Mouse (Mus musculus) heart, embryonic 13.5 days (tissue): ENCODE data around the gene Rassf1. TPM values are rescaled to one million over a fixed set of nuclear protein-coding genes. Genes with fewer than 3 reads are reported as not detected.

Source experiments
- ATAC-seq: fragments of 200-750 bp; cut with Nextera tagmentation; 2 replicates; pipeline ENCODE4 v1.8.0; 2017; ENCODE audit warnings: moderate TSS enrichment; ENCODE audit not compliant: insufficient number of reproducible peaks, low FRiP score, low TSS enrichment; ENCODE audit errors: extremely low read depth
- H3K27ac ChIP-seq: fragments of 300-500 bp; sonication (generic); replicated peaks from 2 replicates; pipeline ENCODE4 v1.5.1; 2015; ENCODE audit warnings: moderate library complexity, mild to moderate bottlenecking, inconsistent platforms
- H3K27me3 ChIP-seq: fragments of 300-500 bp; sonication (generic); replicated peaks from 2 replicates; pipeline ENCODE4 v1.6.1; 2015; ENCODE audit warnings: mild to moderate bottlenecking, inconsistent platforms
- H3K36me3 ChIP-seq: fragments of 300-500 bp; sonication (generic); 2 replicates; pipeline ENCODE4 v1.6.1; 2015; ENCODE audit warnings: mild to moderate bottlenecking, inconsistent platforms
- H3K4me1 ChIP-seq: fragments of 300-500 bp; sonication (generic); 2 replicates; pipeline ENCODE4 v1.6.1; 2015; ENCODE audit warnings: inconsistent platforms
- H3K4me2 ChIP-seq: fragments of 300-500 bp; sonication (generic); 2 replicates; pipeline ENCODE4 v1.6.1; 2015; ENCODE audit warnings: inconsistent platforms, mild to moderate bottlenecking, moderate library complexity
- H3K4me3 ChIP-seq: fragments of 300-500 bp; sonication (generic); 2 replicates; pipeline ENCODE4 v1.5.1; 2015; ENCODE audit warnings: moderate library complexity, mild to moderate bottlenecking, inconsistent platforms
- H3K9ac ChIP-seq: fragments of 300-500 bp; sonication (generic); 2 replicates; pipeline ENCODE4 v1.6.1; 2015; ENCODE audit warnings: inconsistent platforms, mild to moderate bottlenecking, moderate library complexity
- H3K9me3 ChIP-seq: fragments of 300-500 bp; sonication (generic); 2 replicates; pipeline ENCODE4 v1.6.1; 2016; ENCODE audit warnings: inconsistent platforms
- WGBS: fragments of 180-500 bp; shearing (Covaris S2); methylation state at CpG from one replicate; pipeline ENCODE4 v1.1.7; 2015; ENCODE audit warnings: mixed read lengths; 5-methylcytosine and 5-hydroxymethylcytosine counted together
- polyA plus RNA-seq: library from polyadenylated mRNA; unstranded; fragments of >200 nt; fragmentation: Nextera tagmentation; extraction: Ambion mirVana; gene quantifications from 2 replicates; pipeline ENCODE4 v1.2.1, GENCODE M21; 2015

The Rassf1 gene
- polyA plus RNA-seq, 1 experiment from 2014 or later = 47.6 TPM

DNA sequence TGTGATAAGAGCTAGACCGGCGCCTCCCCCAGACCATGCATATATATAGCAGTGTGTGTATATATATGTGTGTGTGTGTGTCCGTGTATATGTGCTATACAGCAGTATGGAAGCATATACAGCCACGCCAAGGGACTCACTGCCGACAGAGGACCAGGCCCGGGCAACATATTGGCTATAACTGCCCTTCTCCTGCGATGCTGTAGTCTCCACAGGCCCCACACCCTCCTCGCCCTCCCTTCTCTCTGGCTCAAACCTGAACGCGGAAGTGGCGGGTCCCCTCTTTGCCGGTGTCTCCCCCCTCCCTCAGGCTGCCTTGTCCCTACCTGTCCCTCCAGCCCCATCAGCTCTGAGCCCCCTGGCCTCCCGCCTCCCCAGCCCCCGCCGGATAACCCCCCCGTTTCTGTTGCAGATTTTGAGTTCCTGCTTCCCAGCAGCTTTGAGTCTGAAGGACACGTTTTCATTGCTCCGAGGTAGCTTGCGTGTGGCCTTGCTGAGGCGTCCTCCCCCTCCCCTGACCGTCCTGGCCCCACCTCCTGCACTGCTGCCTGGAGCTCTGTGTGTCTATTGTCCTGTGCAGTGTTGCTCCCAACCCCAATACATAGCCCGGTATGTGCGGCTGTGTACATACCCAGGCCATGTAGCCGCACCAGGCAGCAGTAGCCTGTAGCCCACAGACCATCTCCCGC is 29.5 kb upstream of the Rassf1 start:
- Histone ChIP-seq H3K27me3 (peaks cover 34% of the 10 kb centered on the region), H3K9me3 (no peaks in the 10 kb centered on the region), H3K27ac (peak overlapping the region; percentile 61), H3K4me2 (peak overlapping the region; percentile 61), H3K4me1 (peaks cover 30% of the 10 kb centered on the region), H3K9ac (peak overlapping the region; percentile 64), H3K36me3 (no peaks in the 10 kb centered on the region), H3K4me3 (peak overlapping the region; percentile 24)
- no peak for ATAC-seq
- WGBS = 30% methylated on average over 25 of the region's 25 CpGs

DNA sequence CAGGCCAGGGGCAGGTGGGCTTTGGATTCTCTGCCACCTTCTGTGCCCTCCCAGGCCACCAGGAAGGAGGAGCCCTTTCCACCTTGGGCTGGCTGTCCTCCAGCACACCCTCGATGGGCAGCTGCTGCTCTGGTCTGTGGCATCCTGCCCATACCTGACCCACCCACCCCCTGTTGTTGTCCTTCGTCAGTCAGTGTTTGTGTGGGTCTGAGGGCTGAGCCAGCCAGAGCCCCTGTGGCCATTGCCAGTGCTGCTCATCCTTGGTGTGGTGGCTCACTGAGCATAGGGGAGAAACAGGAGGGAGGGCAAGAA is 29.0 kb upstream of the Rassf1 start:
- Histone ChIP-seq H3K4me3 (peak overlapping the region; percentile 24; the same call in 1 of the 2 replicates), H3K4me2 (peak overlapping the region; percentile 61), H3K27me3 (peaks cover 39% of the 10 kb centered on the region), H3K9ac (peak overlapping the region; percentile 64), H3K27ac (peak overlapping the region; percentile 61; the same call in 1 of the 2 replicates), H3K9me3 (no peaks in the 10 kb centered on the region), H3K36me3 (no peaks in the 10 kb centered on the region), H3K4me1 (peaks cover 35% of the 10 kb centered on the region)
- 29% methylated on average over 2 of the region's 2 CpGs for WGBS
- no peak for ATAC-seq

DNA sequence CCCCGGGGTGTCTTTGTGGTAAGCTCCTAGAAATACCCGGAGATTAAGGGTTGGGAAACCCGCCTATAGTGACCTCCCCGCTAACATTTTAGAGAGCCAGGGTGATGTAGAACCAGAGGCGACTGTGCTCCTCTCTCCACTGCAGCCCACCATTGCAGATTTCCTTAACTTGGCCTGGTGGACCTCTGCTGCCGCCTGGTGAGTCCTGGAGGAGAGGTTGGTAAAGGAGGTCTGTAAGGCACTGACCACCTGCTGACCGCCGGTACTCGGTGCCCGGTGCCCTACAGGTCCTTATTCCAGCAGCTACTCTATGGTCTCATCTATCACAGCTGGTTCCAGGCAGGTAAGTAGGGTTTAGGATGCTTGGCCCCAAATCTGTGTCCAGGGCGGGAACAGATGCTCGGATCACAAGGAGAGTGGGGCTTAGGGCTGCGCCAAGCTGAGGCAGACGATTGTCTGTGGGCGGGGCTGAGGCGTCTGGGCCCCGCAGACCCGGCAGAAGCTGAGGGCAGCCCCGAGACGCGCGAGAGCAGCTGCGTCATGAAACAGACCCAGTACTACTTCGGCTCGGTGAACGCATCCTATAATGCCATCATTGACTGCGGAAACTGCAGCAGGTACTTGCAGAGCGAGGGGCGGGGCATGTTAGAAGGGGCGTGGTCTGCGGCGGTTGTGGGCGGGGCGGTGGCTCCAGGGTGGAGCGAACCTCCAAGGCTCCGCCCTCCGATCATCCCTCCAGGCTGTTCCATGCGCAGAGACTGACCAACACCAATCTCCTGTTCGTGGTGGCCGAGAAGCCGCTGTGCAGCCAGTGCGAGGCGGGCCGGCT is 24.9 kb upstream of the Rassf1 start:
- Histone ChIP-seq H3K27ac (no peak overlapping the region), H3K27me3 (peaks cover 48% of the 10 kb centered on the region), H3K9ac (peak overlapping the region; percentile 68), H3K4me2 (peak overlapping the region; percentile 70), H3K4me3 (peak overlapping the region; percentile 45), H3K36me3 (no peaks in the 10 kb centered on the region), H3K9me3 (no peaks in the 10 kb centered on the region), H3K4me1 (peaks cover 29% of the 10 kb centered on the region)
- ATAC-seq = peak; percentile 52
- WGBS = 14% methylated on average over 44 of the region's 44 CpGs

DNA sequence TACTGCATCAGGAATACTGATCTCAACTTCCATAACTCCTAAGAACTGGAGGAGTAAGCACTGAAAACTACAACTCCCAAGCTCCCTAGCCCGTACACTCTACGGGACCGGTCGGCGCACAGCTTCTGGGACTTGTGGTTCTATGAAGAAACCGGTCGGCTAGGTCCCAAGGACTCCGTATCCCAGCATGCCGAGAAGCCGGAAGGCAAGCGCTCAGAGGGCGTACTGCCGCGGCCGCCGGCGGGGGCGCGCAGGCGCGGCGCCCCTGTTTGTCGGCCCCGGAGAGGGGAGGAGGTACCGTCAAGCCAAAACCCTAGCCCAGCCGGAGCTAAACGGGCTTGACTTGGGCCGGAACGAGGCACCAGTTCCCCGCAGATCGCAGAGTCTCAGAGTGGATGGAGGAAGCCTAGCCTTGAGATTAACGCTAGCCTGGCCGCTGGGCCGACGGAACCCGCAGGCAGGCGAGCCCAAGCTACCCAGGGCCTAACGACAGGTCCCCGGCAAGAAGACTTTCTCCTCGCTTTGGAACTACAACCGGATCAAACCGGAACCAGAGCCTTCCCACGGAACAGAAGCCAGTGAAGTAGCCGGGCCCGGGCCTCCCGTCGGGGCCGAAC is 17.5 kb upstream of the Rassf1 start, which contains the start of gene Tmem115:
Tmem115 (plus strand) TSS at position 155 of the 617 bp plus-strand sequence.
- Histone ChIP-seq H3K27ac (peak within 1 kb of the TSS; percentile 77), H3K27me3 (no peaks in the 10 kb centered on the region; the same call in 1 of the 2 replicates), H3K9me3 (no peaks in the 10 kb centered on the region), H3K4me2 (peak within 1 kb of the TSS; percentile 97), H3K4me1 (peaks cover 32% of the 10 kb centered on the region), H3K4me3 (peak within 1 kb of the TSS; percentile 89), H3K9ac (peak within 1 kb of the TSS; percentile 93), H3K36me3 (peaks cover 19% of the 10 kb centered on the region)
- under 1% methylated on average over 47 of the region's 48 CpGs for WGBS
- ATAC-seq = peak; percentile 94

DNA sequence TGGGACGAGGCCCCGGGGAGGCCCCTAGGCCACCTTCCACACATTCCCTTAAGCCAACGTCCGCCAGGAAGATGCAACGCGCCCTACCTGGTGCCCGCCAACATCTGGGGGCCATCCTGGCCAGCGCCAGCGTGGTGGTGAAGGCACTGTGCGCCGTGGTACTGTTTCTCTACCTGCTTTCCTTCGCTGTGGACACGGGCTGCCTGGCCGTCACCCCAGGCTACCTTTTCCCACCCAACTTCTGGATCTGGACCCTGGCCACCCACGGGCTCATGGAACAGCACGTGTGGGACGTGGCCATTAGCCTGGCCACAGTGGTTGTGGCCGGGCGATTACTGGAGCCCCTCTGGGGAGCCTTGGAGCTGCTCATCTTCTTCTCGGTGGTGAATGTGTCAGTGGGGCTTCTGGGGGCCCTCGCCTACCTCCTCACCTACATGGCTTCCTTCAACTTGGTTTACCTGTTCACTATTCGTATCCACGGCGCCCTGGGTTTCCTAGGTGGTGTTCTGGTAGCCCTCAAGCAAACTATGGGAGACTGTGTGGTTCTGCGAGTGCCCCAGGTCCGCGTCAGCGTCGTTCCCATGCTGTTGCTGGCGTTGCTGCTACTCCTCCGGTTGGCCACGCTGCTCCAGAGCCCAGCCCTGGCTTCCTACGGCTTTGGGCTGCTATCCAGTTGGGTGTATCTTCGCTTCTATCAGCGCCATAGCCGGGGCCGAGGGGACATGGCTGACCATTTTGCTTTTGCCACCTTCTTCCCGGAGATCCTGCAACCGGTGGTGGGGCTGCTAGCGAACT is 16.8 kb upstream of the Rassf1 start:
- Histone ChIP-seq H3K4me3 (peak overlapping the region; percentile 89), H3K27me3 (no peaks in the 10 kb centered on the region; the same call in 1 of the 2 replicates), H3K36me3 (peaks cover 26% of the 10 kb centered on the region), H3K4me2 (peak overlapping the region; percentile 97), H3K9ac (peak overlapping the region; percentile 93), H3K4me1 (peaks cover 32% of the 10 kb centered on the region), H3K9me3 (no peaks in the 10 kb centered on the region), H3K27ac (peak overlapping the region; percentile 77)
- ATAC-seq = peak; percentile 7; the same call in 1 of the 2 replicates
- WGBS = under 1% methylated on average over 40 of the region's 40 CpGs

DNA sequence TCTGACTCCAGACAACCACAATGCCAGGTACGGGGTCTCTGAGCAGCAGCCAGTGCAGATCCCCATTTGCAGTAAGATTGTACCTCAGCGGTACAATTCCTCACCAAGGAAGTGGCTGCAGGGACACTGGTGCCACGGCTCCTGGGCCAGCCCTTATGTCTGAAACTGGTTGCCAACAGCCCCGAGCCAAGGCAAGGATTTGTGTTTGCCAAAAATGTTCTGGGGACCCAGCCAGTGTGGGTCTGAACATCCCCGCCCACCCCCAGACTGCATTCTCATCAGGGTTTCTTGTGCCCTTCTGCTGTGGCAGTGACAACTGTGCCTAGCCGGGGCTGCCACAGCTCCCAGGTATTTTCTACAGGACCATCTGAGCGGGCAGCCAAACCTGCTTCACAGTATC is 13.1 kb upstream of the Rassf1 start:
- 87% methylated on average over 7 of the region's 7 CpGs for WGBS

DNA sequence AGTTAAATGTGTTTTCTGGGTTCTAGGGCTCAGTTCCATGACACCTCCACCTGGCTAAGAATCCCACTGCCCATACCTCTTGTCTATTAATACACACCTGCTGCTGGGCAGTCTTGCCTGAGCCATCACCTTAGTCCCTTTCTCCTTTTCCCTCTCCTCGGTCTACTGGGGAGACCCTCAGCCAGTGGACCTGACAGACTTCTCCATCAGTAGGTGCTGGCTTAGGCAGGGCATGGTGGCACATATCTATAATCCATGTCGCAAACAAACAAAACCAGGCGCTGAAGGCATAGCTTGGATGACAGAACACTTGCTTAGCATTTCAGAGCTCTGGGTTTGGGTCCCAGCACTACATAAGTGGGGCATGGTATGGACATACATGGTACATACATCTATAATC is 12.6 kb upstream of the Rassf1 start:
- Histone ChIP-seq H3K27me3 (no peaks in the 10 kb centered on the region), H3K27ac (no peak overlapping the region), H3K9ac (no peak overlapping the region), H3K4me1 (peaks cover 47% of the 10 kb centered on the region), H3K36me3 (peaks cover 39% of the 10 kb centered on the region), H3K4me2 (no peak overlapping the region), H3K4me3 (no peak overlapping the region), H3K9me3 (no peaks in the 10 kb centered on the region)
- ATAC-seq = no peak
- 86% methylated on average over 3 of the region's 3 CpGs for WGBS

More for the DNA sequence above, 13.1 kb upstream of the Rassf1 start:
- Histone ChIP-seq H3K4me1 (peaks cover 51% of the 10 kb centered on the region), H3K9ac (no peak overlapping the region), H3K4me2 (no peak overlapping the region), H3K4me3 (no peak overlapping the region), H3K9me3 (no peaks in the 10 kb centered on the region), H3K36me3 (peaks cover 34% of the 10 kb centered on the region), H3K27me3 (no peaks in the 10 kb centered on the region), H3K27ac (no peak overlapping the region)
- ATAC-seq = no peak

DNA sequence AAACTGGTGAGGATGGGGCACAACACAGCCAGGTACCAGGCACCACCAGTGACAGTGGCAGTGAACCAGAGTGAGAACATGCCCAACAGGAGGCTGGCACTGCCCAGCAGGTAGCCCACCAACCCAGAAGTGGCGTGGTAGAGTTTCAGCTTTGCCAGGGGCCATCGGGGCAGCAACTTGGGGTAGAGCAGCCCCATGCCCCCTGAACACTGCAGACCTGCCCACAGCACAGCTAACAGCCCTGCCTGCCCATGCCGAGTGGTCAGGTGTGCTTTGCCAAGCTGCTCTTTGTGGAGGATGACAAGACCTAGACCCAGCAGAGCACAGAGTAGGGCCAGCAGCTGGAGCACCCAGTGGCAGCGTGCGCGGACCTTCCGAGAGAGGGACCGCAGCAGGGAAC is 11.4 kb upstream of the Rassf1 start:
- H3K9me3 ChIP-seq = no peaks in the 10 kb centered on the region
- peaks cover 46% of the 10 kb centered on the region for H3K4me1 ChIP-seq
- H3K36me3 ChIP-seq = peaks cover 51% of the 10 kb centered on the region
- WGBS = 88% methylated on average over 8 of the region's 8 CpGs
- H3K4me2 ChIP-seq = no peak overlapping the region
- H3K27ac ChIP-seq = no peak overlapping the region
- H3K9ac ChIP-seq = no peak overlapping the region
- no peaks in the 10 kb centered on the region for H3K27me3 ChIP-seq
- ATAC-seq = no peak
- no peak overlapping the region for H3K4me3 ChIP-seq

DNA sequence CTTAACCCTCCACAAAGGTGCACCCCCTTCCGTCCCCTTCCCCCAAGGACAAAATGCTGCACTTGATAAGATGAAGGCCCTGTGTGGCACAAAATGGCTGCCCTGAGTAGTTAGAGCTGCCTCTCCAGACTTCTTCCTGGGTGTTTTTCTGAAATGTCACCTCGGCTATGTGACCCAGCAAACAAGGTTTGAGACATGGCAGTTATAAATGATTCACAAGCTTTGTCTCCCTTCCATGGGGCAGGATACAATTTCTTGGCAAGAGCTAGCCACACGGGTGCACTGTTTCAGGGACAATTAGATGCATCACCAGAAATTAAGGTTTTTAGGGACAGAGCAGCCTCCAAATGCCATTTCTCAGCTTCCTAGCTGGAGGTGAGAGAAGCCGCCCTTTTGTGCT is 10.9 kb upstream of the Rassf1 start:
- 62% methylated on average over 4 of the region's 4 CpGs for whole genome bisulfite sequencing
- Histone ChIP-seq H3K9ac (0 out of 2 replicates have a peak overlapping the region, but pooled peaks have one; percentile 93), H3K4me3 (no peak overlapping the region), H3K36me3 (peaks cover 56% of the 10 kb centered on the region), H3K9me3 (no peaks in the 10 kb centered on the region), H3K27ac (no peak overlapping the region), H3K4me2 (0 out of 2 replicates have a peak overlapping the region, but pooled peaks have one; percentile 97), H3K27me3 (no peaks in the 10 kb centered on the region), H3K4me1 (peaks cover 41% of the 10 kb centered on the region)
- no peak for ATAC-seq

DNA sequence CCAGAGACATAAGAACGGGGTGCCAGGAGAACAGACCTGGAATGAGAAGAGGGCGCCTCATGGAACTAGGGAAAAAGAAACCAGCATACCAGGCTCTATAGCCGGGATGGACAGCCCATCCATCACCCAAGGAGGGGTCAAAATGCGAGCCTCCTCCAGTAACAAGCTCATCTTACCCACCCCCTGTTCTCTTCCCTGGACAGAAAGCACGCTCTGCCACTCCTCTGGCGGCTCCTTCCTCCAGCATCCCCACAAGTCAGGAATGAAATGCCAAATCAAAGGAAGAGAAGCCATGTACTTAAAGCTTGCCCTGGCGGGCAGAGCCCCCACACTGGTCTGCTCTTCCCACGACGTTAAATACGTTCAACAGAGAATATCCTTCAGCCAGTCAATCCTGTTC is 10.3 kb upstream of the Rassf1 start:
- Histone ChIP-seq H3K4me3 (peak overlapping the region; percentile 74), H3K9ac (peak overlapping the region; percentile 93), H3K27me3 (no peaks in the 10 kb centered on the region), H3K36me3 (peaks cover 57% of the 10 kb centered on the region), H3K4me2 (peak overlapping the region; percentile 97), H3K9me3 (no peaks in the 10 kb centered on the region), H3K4me1 (peaks cover 35% of the 10 kb centered on the region), H3K27ac (no peak overlapping the region; the same call in 1 of the 2 replicates)
- WGBS = 30% methylated on average over 10 of the region's 10 CpGs
- ATAC-seq = no peak
